23 mouse cellular contexts compared by ENCODE assay signal in genomic region chr6:140768180-140768579, GRCm38 (mm10). TPM values are rescaled to one million over a fixed set of nuclear protein-coding genes. Genes with fewer than 3 reads are reported as not detected.
DNase-seq lines count a peak whose midpoint lies in the region; ATAC-seq and TF ChIP-seq lines count a peak whose summit lies in the region.
"Had no signal": no experiment of that assay in that cellular context is flagged by ENCODE, and none has a peak within 500 bp of the region (broad histone marks: within the 10 kb centered on the region; RNA-seq: fewer than 3 reads in every experiment).

No protein-coding gene starts in this region.

- WGBS in heart, embryonic 10.5 days, result 75% methylated on average over 8 of the region's 8 CpGs
- WGBS in heart, adult 2 months, result 67% methylated on average over 8 of the region's 8 CpGs
- WGBS in lung, postnatal 0 days, result 54% methylated on average over 8 of the region's 8 CpGs

- H3K27ac ChIP-seq in heart, embryonic 10.5 days, result peak overlapping the region; percentile 47; the same call in 1 of the 2 replicates
- no peak overlapping the region for H3K27ac ChIP-seq in heart, adult 2 months
- no peak overlapping the region for H3K27ac ChIP-seq in lung, postnatal 0 days (ENCODE audit: low read length)
- H3K27ac ChIP-seq: embryonic facial prominence, embryonic 13.5 days; limb, embryonic 15.5 days; midbrain, embryonic 15.5 days had no signal

- no peak for TF ChIP-seq CTCF in heart, adult 2 months (IDR thresholded peaks at IDR 0.05)
- TF ChIP-seq CTCF in lung, postnatal 0 days (IDR thresholded peaks at IDR 0.05), result peak; percentile 16; the same call in 1 of the 2 replicates

- TF ChIP-seq EP300 in heart, adult 2 months (IDR thresholded peaks at IDR 0.05; ENCODE audit: insufficient read depth, low read depth, low read length), result no peak
- TF ChIP-seq EP300 in lung, postnatal 0 days (IDR thresholded peaks at IDR 0.05), result no peak

- H3K79me2 ChIP-seq in heart, adult 2 months (replicated peaks; ENCODE audit: control insufficient read depth, insufficient read depth, low read length), result no peaks in the 10 kb centered on the region

- DNase-seq in heart, embryonic 10.5 days (ENCODE audit: low spot score), result peak; percentile 75
- DNase-seq in heart, adult 2 months, result no peak
- no peak for DNase-seq in lung, postnatal 0 days (ENCODE audit: low spot score)
- DNase-seq in lung, postnatal 36 days, result no peak
- DNase-seq in thymus, postnatal 25 days, result peak; percentile 4
- DNase-seq in thymus, postnatal 10 days (ENCODE audit: low spot score in 2 of 2), result no peak
- DNase-seq in urinary bladder, postnatal 14 days (ENCODE audit: low spot score), result no peak
- DNase-seq: adrenal gland, postnatal 36 days; cerebellum, adult 11 months; kidney, adult 11 months; right cerebral cortex, postnatal 25 days had no signal

- H3K9ac ChIP-seq in heart, adult 2 months (ENCODE audit: low read depth, low read length), result no peak overlapping the region
- no peak overlapping the region for H3K9ac ChIP-seq in lung, postnatal 0 days (replicated peaks; ENCODE audit: low read depth)
- H3K9ac ChIP-seq: embryonic facial prominence, embryonic 13.5 days; limb, embryonic 15.5 days; lung, embryonic 15.5 days; midbrain, embryonic 15.5 days had no signal

- H3K36me3 ChIP-seq in heart, embryonic 10.5 days, result no peaks in the 10 kb centered on the region
- H3K36me3 ChIP-seq in heart, adult 2 months (ENCODE audit: control insufficient read depth, insufficient read depth, low read length), result no peaks in the 10 kb centered on the region
- no peaks in the 10 kb centered on the region for H3K36me3 ChIP-seq in lung, postnatal 0 days (ENCODE audit: insufficient read depth, low read length)
- H3K36me3 ChIP-seq: embryonic facial prominence, embryonic 13.5 days; forebrain, embryonic 10.5 days; limb, embryonic 15.5 days; lung, embryonic 15.5 days; midbrain, embryonic 15.5 days had no signal

- H3K4me3 ChIP-seq in heart, embryonic 10.5 days, result no peak overlapping the region
- no peak overlapping the region for H3K4me3 ChIP-seq in heart, adult 2 months
- H3K4me3 ChIP-seq in lung, postnatal 0 days (ENCODE audit: low read depth, low read length), result no peak overlapping the region
- H3K4me3 ChIP-seq: embryonic facial prominence, embryonic 13.5 days; forebrain, embryonic 10.5 days; limb, embryonic 15.5 days; lung, embryonic 15.5 days; midbrain, embryonic 15.5 days had no signal

- H3K9me3 ChIP-seq in heart, embryonic 10.5 days, result no peaks in the 10 kb centered on the region
- H3K9me3 ChIP-seq in lung, postnatal 0 days (ENCODE audit: low read length), result no peaks in the 10 kb centered on the region
- H3K9me3 ChIP-seq: embryonic facial prominence, embryonic 13.5 days; forebrain, embryonic 10.5 days; limb, embryonic 15.5 days; lung, embryonic 15.5 days; midbrain, embryonic 15.5 days had no signal

- ATAC-seq in lung, postnatal 0 days, result no peak
- ATAC-seq in neutrophil, adult 5-6 weeks (ENCODE audit: extremely low read depth, insufficient number of reproducible peaks, low FRiP score, poor library complexity, severe bottlenecking), result 0 out of 2 replicates have a peak, but pooled peaks have one; percentile 23
- ATAC-seq: activated CD4-positive, CD25-positive, alpha-beta regulatory T cell, adult 4 months had no signal

- no peak for TF ChIP-seq POLR2A in heart, adult 2 months (IDR thresholded peaks at IDR 0.05; ENCODE audit: insufficient read depth, low read depth, low read length)

- no peak overlapping the region for H3K4me2 ChIP-seq in lung, postnatal 0 days (replicated peaks; ENCODE audit: low read depth, low read length)
- H3K4me2 ChIP-seq: embryonic facial prominence, embryonic 13.5 days; limb, embryonic 15.5 days; lung, embryonic 15.5 days had no signal

- no peaks in the 10 kb centered on the region for H3K27me3 ChIP-seq in heart, embryonic 10.5 days (ENCODE audit: insufficient read depth, poor library complexity, severe bottlenecking)
- H3K27me3 ChIP-seq in heart, adult 2 months (ENCODE audit: control insufficient read depth, insufficient read depth, low read length), result no peaks in the 10 kb centered on the region
- no peaks in the 10 kb centered on the region for H3K27me3 ChIP-seq in lung, postnatal 0 days (replicated peaks; ENCODE audit: insufficient read depth, low read length)
- H3K27me3 ChIP-seq: embryonic facial prominence, embryonic 13.5 days; limb, embryonic 15.5 days; lung, embryonic 15.5 days; midbrain, embryonic 15.5 days had no signal

- peaks cover 4% of the 10 kb centered on the region; the same call in 1 of the 2 replicates for H3K4me1 ChIP-seq in heart, embryonic 10.5 days
- no peaks in the 10 kb centered on the region; the same call in 1 of the 2 replicates for H3K4me1 ChIP-seq in heart, adult 2 months (ENCODE audit: control insufficient read depth, insufficient read depth, low read length)
- H3K4me1 ChIP-seq in lung, postnatal 0 days (ENCODE audit: insufficient read depth, low read depth, low read length), result no peaks in the 10 kb centered on the region
- H3K4me1 ChIP-seq: limb, embryonic 15.5 days had no signal

- intact Hi-C loops in heart, adult 2 months (cut with DNase I), result loop anchor here (10.0 kb wide), 2 partner anchors 87 to 807 kb away; no protein-coding TSS in a partner anchor

RNA-seq across cellular contexts. Expression of gene Gm11077, which starts 39.1 kb away (rescaled TPM):
- not detected in 2 replicates for polyA plus RNA-seq in heart, embryonic 10.5 days (2016; fragmentation: Nextera tagmentation; extraction: Ambion mirVana)
- total RNA-seq in heart, adult 2 months (2021), result not detected
- polyA plus RNA-seq in heart, adult 2 months (2012; rRNA removed), result not detected in 2 replicates
- polyA plus RNA-seq in lung, postnatal 0 days (2015; fragmentation: Nextera tagmentation; extraction: Ambion mirVana), result not detected in 2 replicates
- not detected in 2 replicates for total RNA-seq in neutrophil, adult 5-6 weeks (2017)
- total RNA-seq: adrenal gland, postnatal 36 days; common myeloid progenitor, adult 5-6 weeks; granulocyte monocyte progenitor cell, adult 5-6 weeks; left cerebral cortex, adult 8-10 months had no signal
- polyA plus RNA-seq: activated CD4-positive, CD25-positive, alpha-beta regulatory T cell, adult 4 months; embryonic facial prominence, embryonic 13.5 days; forebrain, embryonic 10.5 days; heart, postnatal 0 days; limb, embryonic 15.5 days; lung, embryonic 15.5 days; midbrain, embryonic 15.5 days; urinary bladder, adult 2 months had no signal

Comparison
In these comparisons a context has a peak if more than half of its experiments do, and no peak if none do; other contexts are left out.
1. DNase-seq: peak in heart, embryonic 10.5 days (single experiment) and thymus, postnatal 25 days (single experiment); none in heart, adult 2 months (0 of 2), lung, postnatal 0 days (single experiment), lung, postnatal 36 days (single experiment), thymus, postnatal 10 days (0 of 2) and urinary bladder, postnatal 14 days (single experiment).